Mouse (Mus musculus) heart, embryonic 12.5 days (tissue): ENCODE data around the gene Ndufv3. TPM values are rescaled to one million over a fixed set of nuclear protein-coding genes. Genes with fewer than 3 reads are reported as not detected.
A peak's percentile ranks its signal among the peaks of the same experiment; 100 is the strongest.

Source experiments
- ATAC-seq: fragments of 200-750 bp; cut with Nextera tagmentation; 2 replicates; pipeline ENCODE4 v1.8.0; 2017; ENCODE audit warnings: moderate TSS enrichment, moderate library complexity; ENCODE audit not compliant: insufficient number of reproducible peaks, low FRiP score
- H3K27ac ChIP-seq: fragments of 300-500 bp; sonication (generic); 2 replicates; pipeline ENCODE4 v1.5.1; 2016; ENCODE audit warnings: mild to moderate bottlenecking, moderate library complexity; ENCODE audit not compliant: poor library complexity, severe bottlenecking
- H3K27me3 ChIP-seq: fragments of 300-500 bp; sonication (generic); replicated peaks from 2 replicates; pipeline ENCODE4 v1.6.1; 2016; ENCODE audit warnings: mild to moderate bottlenecking, moderate library complexity
- H3K36me3 ChIP-seq: fragments of 300-500 bp; sonication (generic); 2 replicates; pipeline ENCODE4 v1.6.1; 2016; ENCODE audit warnings: mild to moderate bottlenecking, moderate library complexity
- H3K4me1 ChIP-seq: fragments of 300-500 bp; sonication (generic); replicated peaks from 2 replicates; pipeline ENCODE4 v1.6.1; 2016; ENCODE audit warnings: mild to moderate bottlenecking
- H3K4me2 ChIP-seq: fragments of 300-500 bp; sonication (generic); 2 replicates; pipeline ENCODE4 v1.6.1; 2016; ENCODE audit warnings: mild to moderate bottlenecking, moderate library complexity
- H3K4me3 ChIP-seq: fragments of 300-500 bp; sonication (generic); 2 replicates; pipeline ENCODE4 v1.5.1; 2016; ENCODE audit warnings: mild to moderate bottlenecking
- H3K9ac ChIP-seq: fragments of 300-500 bp; sonication (generic); 2 replicates; pipeline ENCODE4 v1.6.1; 2016; ENCODE audit warnings: mild to moderate bottlenecking, moderate library complexity
- H3K9me3 ChIP-seq: fragments of 300-500 bp; sonication (generic); replicated peaks from 2 replicates; pipeline ENCODE4 v1.6.1; 2016; ENCODE audit warnings: mild to moderate bottlenecking, moderate library complexity
- WGBS: fragments of 180-500 bp; shearing (Covaris S2); methylation state at CpG from one replicate; pipeline ENCODE4 v1.1.7; 2016; 5-methylcytosine and 5-hydroxymethylcytosine counted together
- microRNA-seq: library from miRNA; unstranded; fragments of <30 nt; microRNA quantifications from one replicate; pipeline ENCODE4, GENCODE M21; 2017
- polyA plus RNA-seq: library from polyadenylated mRNA; unstranded; fragments of >200 nt; fragmentation: Nextera tagmentation; extraction: Ambion mirVana; gene quantifications from 2 replicates; pipeline ENCODE4 v1.2.1, GENCODE M21; 2016

Ndufv3 gene
- polyA plus RNA-seq, 1 experiment from 2014 or later = 510 TPM

DNA sequence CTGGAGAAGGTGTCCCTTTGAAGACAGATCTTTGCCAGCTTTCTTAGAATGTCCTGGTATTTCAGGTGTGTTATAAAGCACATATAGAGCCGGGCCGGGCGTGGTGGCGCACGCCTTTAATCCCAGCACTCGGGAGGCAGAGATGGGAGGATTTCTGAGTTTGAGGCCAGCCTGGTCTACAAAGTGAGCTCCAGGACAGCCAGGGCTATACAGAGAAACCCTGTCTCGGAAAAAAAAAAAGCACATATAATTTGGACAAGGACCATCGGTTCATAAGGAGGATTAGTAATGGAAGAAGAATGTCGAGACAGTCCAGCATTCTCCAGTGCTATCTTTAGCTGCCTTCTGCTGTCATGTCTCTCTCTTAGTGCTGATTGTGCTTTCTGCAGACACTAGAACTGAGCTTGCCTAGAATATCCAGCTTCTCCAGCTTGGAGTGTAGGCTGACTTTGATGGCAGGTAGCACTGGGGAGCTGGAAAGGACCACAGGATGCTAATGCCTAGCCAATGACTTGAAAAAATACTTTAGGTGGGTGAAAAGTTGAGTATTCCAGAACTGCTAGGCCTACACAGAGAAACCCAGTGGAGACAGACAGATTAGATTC is 50.5 kb downstream of the Ndufv3 start:
- Histone ChIP-seq H3K27ac (peak overlapping the region; percentile 59), H3K27me3 (no peaks in the 10 kb centered on the region), H3K4me3 (no peak overlapping the region), H3K4me1 (peaks cover 63% of the 10 kb centered on the region), H3K36me3 (0 out of 2 replicates have a peak, but pooled peaks cover 2% of the 10 kb centered on the region), H3K9ac (no peak overlapping the region), H3K9me3 (no peaks in the 10 kb centered on the region), H3K4me2 (no peak overlapping the region)
- peak; percentile 88; the same call in 1 of the 2 replicates for ATAC-seq
- 64% methylated on average over 9 of the region's 9 CpGs for WGBS

DNA sequence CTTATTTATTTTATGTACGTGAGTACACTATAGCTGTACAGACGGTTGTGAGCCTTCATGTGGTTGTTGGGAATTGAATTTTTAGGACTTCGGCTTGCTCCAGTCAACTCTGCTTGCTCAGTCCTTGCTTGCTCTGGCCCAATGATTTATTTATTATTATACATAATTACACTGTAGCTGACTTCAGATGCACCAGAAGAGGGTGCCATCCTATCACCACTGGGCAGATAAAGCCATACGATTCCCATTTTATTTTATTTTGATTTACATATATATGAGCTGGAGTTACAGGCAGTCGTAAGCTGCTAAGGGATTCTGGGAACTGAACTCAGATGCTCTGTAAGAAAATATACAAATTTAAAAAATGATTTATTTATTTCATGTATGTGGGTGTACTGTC is 51.8 kb downstream of the Ndufv3 start:
- WGBS = 92% methylated on average over 5 of the region's 5 CpGs
- peaks cover 61% of the 10 kb centered on the region for H3K4me1 ChIP-seq
- no peak for ATAC-seq
- no peak overlapping the region for H3K4me2 ChIP-seq
- no peak overlapping the region for H3K27ac ChIP-seq
- no peaks in the 10 kb centered on the region for H3K9me3 ChIP-seq
- no peaks in the 10 kb centered on the region for H3K27me3 ChIP-seq
- H3K4me3 ChIP-seq = no peak overlapping the region
- no peak overlapping the region for H3K9ac ChIP-seq
- H3K36me3 ChIP-seq = 0 out of 2 replicates have a peak, but pooled peaks cover 2% of the 10 kb centered on the region

DNA sequence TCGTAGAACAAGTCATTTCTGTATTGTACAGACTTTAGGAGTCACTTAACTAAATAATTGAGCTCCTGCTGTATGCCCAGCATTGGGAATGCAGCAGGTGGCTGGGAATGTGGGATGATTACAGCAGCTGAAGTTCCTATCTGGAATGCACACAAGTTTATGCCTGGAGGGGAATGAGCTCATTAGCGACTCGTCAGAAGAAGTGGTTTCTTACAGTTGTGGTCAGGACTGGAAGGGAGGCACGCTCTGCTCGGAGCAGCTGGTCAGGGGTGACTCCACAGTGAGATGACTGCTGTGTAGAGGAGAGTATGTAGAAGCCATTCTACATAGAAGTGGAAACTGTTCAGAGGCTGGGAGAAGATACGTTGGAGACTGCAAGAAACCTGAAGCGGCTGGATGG is 54.7 kb downstream of the Ndufv3 start:
- peaks cover 43% of the 10 kb centered on the region for H3K4me1 ChIP-seq
- H3K27ac ChIP-seq = no peak overlapping the region
- no peak overlapping the region for H3K4me2 ChIP-seq
- no peak overlapping the region for H3K4me3 ChIP-seq
- no peaks in the 10 kb centered on the region for H3K9me3 ChIP-seq
- H3K9ac ChIP-seq = no peak overlapping the region
- 55% methylated on average over 7 of the region's 7 CpGs for WGBS
- ATAC-seq = no peak
- no peaks in the 10 kb centered on the region for H3K27me3 ChIP-seq
- H3K36me3 ChIP-seq = no peaks in the 10 kb centered on the region

DNA sequence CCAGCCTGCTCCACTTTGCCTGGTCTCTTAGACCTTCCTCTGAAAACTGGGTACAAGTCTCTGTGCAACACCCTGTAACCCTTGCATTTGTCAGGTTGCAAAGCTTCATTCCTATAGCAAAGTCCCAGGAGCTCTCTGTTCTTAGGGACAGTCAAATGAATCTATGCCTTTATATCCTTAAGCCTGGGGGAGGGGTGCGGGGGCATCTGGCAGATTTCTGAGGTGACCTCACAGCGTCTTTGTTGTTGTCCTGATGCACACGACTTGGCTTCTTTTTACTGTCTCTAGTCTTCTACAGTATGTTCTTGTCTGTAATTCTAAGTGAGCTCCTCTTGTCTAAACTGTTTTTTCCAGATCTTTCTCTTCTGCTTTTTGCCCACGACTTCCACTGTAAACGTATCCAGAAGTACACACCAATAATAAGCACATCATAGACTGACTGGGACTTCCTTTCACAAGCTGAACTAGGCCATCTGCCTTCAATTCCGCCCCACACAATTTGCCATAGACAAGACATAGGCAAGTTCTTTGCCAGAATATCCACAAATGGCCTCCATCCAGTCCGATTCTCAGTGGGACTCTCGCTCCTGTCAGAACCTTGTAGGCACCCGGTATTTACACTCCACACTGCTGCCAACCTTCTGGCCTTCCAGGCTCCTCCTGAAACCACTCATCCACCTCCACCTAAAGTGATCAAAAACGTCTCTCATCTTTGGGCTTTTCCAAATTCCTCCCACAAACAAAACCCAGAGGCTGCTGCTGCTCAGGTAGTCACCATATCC is 56.7 kb downstream of the Ndufv3 start:
- Histone ChIP-seq H3K4me1 (peaks cover 45% of the 10 kb centered on the region), H3K4me2 (no peak overlapping the region), H3K9me3 (no peaks in the 10 kb centered on the region), H3K9ac (no peak overlapping the region), H3K27ac (no peak overlapping the region), H3K36me3 (no peaks in the 10 kb centered on the region), H3K27me3 (no peaks in the 10 kb centered on the region), H3K4me3 (no peak overlapping the region)
- ATAC-seq = no peak
- WGBS = 83% methylated on average over 10 of the region's 10 CpGs

DNA sequence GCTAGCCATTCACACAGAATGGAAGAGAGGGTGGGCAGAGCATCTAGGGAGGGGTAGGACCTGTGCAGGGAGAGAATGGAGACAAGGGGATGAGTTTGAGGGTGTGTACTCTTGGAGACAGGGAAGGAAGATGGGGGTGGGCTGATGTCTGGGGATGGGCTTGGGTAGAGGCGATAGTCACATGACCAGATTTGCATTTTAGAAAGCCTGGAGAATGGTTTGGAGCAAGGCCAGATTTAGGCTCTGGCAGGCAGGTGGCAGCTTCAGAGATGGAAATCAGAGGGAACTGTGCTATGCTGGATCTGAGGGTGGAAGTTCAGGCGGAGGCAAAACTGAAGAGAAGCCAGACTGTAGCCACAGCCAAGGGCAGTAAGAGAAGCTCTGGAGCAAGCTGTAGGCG is 60.4 kb downstream of the Ndufv3 start:
- Histone ChIP-seq H3K9ac (no peak overlapping the region), H3K27ac (no peak overlapping the region), H3K4me2 (no peak overlapping the region), H3K4me3 (no peak overlapping the region), H3K27me3 (no peaks in the 10 kb centered on the region), H3K36me3 (peaks cover 10% of the 10 kb centered on the region; the same call in 1 of the 2 replicates), H3K9me3 (no peaks in the 10 kb centered on the region), H3K4me1 (peaks cover 42% of the 10 kb centered on the region)
- 80% methylated on average over 3 of the region's 3 CpGs for WGBS
- no peak for ATAC-seq

Small RNA genes within 50 kb of the gene (microRNA-seq; reads per million reads assigned to microRNA genes)
- gene Gm24970 = not detected

Other genes starting within 250 kb of the Ndufv3 start
- 1.6 and 1.8 TPM in 2 replicates for gene Rsph1, start 242.7 kb upstream of the Ndufv3 start, polyA plus RNA-seq
- 5.5 TPM in 2 replicates for gene Slc37a1, start 233.3 kb upstream of the Ndufv3 start, polyA plus RNA-seq
- gene Pde9a, start 133.9 kb upstream of the Ndufv3 start, polyA plus RNA-seq = 5.5 and 5.6 TPM in 2 replicates
- 22.6 and 23.1 TPM in 2 replicates for gene Wdr4, start 135 bp upstream of the Ndufv3 start, polyA plus RNA-seq
- 19.8 and 20.2 TPM in 2 replicates for gene Pknox1, start 44.6 kb downstream of the Ndufv3 start, polyA plus RNA-seq
- gene Cbs, start 117.1 kb downstream of the Ndufv3 start, polyA plus RNA-seq = 0.48 and 0.70 TPM in 2 replicates
- 229 and 244 TPM in 2 replicates for gene U2af1, start 138.8 kb downstream of the Ndufv3 start, polyA plus RNA-seq
- gene Cryaa, start 157.7 kb downstream of the Ndufv3 start, polyA plus RNA-seq = 0.44 TPM in 1 of 2 replicates, not detected in the other